Mouse (Mus musculus) heart, embryonic 16.5 days (tissue): ENCODE measurements around the gene Nradd. TPM values are rescaled to one million over a fixed set of nuclear protein-coding genes. Genes with fewer than 3 reads are reported as not detected.

ENCODE experiments used
- ATAC-seq: fragments of 200-750 bp; cut with Nextera tagmentation; replicated peaks from 2 replicates; pipeline ENCODE4 v1.8.0; 2017; ENCODE audit warnings: moderate number of reproducible peaks; ENCODE audit not compliant: insufficient read depth, low FRiP score; ENCODE audit errors: extremely low read depth
- H3K27ac ChIP-seq: fragments of 300-500 bp; sonication (generic); 2 replicates; pipeline ENCODE4 v1.5.1; 2014; ENCODE audit warnings: mild to moderate bottlenecking, low read length, control low read depth, moderate library complexity
- H3K27me3 ChIP-seq: fragments of 300-500 bp; sonication (generic); 2 replicates; pipeline ENCODE4 v1.6.1; 2014; ENCODE audit warnings: low read length, mixed read lengths; ENCODE audit not compliant: control insufficient read depth, insufficient read depth
- H3K36me3 ChIP-seq: fragments of 300-500 bp; sonication (generic); 2 replicates; pipeline ENCODE4 v1.6.1; 2014; ENCODE audit not compliant: control insufficient read depth, insufficient read depth
- H3K4me1 ChIP-seq: fragments of 300-500 bp; sonication (generic); 2 replicates; pipeline ENCODE4 v1.6.1; 2014; ENCODE audit warnings: low read length, mixed read lengths; ENCODE audit not compliant: control insufficient read depth, insufficient read depth
- H3K4me2 ChIP-seq: fragments of 300-500 bp; sonication (generic); 2 replicates; pipeline ENCODE4 v1.6.1; 2014; ENCODE audit warnings: low read depth, mild to moderate bottlenecking, control low read depth, low read length
- H3K4me3 ChIP-seq: fragments of 300-500 bp; sonication (generic); 2 replicates; pipeline ENCODE4 v1.5.1; 2014; ENCODE audit warnings: mild to moderate bottlenecking, control low read depth, low read length
- H3K9ac ChIP-seq: fragments of 300-500 bp; sonication (generic); 2 replicates; pipeline ENCODE4 v1.6.1; 2014; ENCODE audit warnings: low read length, control low read depth
- H3K9me3 ChIP-seq: fragments of 300-500 bp; sonication (generic); replicated peaks from 2 replicates; pipeline ENCODE4 v1.6.1; 2016; ENCODE audit warnings: low read length; ENCODE audit not compliant: control insufficient read depth
- WGBS: fragments of 180-500 bp; shearing (Covaris S2); extraction: QIAGEN DNeasy Blood & Tissue Kit; methylation state at CpG from one replicate; pipeline ENCODE4 v1.1.7; 2014; 5-methylcytosine and 5-hydroxymethylcytosine counted together
- polyA plus RNA-seq: library from polyadenylated mRNA; unstranded; fragments of >200 nt; fragmentation: Nextera tagmentation; extraction: Ambion mirVana; gene quantifications from 2 replicates; pipeline ENCODE4 v1.2.1, GENCODE M21; 2015

Nradd gene
- polyA plus RNA-seq, 1 experiment from 2014 or later = 16.4 TPM

GRCm38 (mm10) chr9:110623416-110624195 is 646 bp downstream of the Nradd start:
- 54% methylated on average over 8 of the region's 8 CpGs for WGBS
- H3K4me2 ChIP-seq = peak overlapping the region; percentile 99
- no peak for ATAC-seq
- H3K36me3 ChIP-seq = peaks cover 21% of the 10 kb centered on the region
- H3K9me3 ChIP-seq = no peaks in the 10 kb centered on the region
- H3K27me3 ChIP-seq = no peaks in the 10 kb centered on the region
- peak overlapping the region; percentile 90 for H3K27ac ChIP-seq
- peaks cover 10% of the 10 kb centered on the region; the same call in 1 of the 2 replicates for H3K4me1 ChIP-seq
- H3K4me3 ChIP-seq = peak overlapping the region; percentile 59
- peak overlapping the region; percentile 83 for H3K9ac ChIP-seq

- peaks cover 10% of the 10 kb centered on the region; the same call in 1 of the 2 replicates for H3K4me1 ChIP-seq
- H3K27ac ChIP-seq = no peak overlapping the region
- no peak overlapping the region for H3K4me2 ChIP-seq
- no peak overlapping the region for H3K4me3 ChIP-seq
- ATAC-seq = no peak
- no peak overlapping the region for H3K9ac ChIP-seq
- WGBS = 79% methylated on average over 12 of the region's 12 CpGs
- H3K36me3 ChIP-seq = peaks cover 26% of the 10 kb centered on the region
- H3K27me3 ChIP-seq = no peaks in the 10 kb centered on the region
- no peaks in the 10 kb centered on the region for H3K9me3 ChIP-seq
These were observed 1.5 kb downstream of the Nradd start for GRCm38 (mm10) chr9:110622621-110623219.

GRCm38 (mm10) chr9:110620685-110621084 is 3.6 kb downstream of the Nradd start:
- H3K4me1 ChIP-seq = peaks cover 10% of the 10 kb centered on the region; the same call in 1 of the 2 replicates
- H3K4me3 ChIP-seq = no peak overlapping the region
- no peaks in the 10 kb centered on the region for H3K27me3 ChIP-seq
- no peaks in the 10 kb centered on the region for H3K9me3 ChIP-seq
- H3K9ac ChIP-seq = no peak overlapping the region
- WGBS = 91% methylated on average over 7 of the region's 7 CpGs
- no peak overlapping the region for H3K27ac ChIP-seq
- H3K36me3 ChIP-seq = peaks cover 33% of the 10 kb centered on the region
- no peak for ATAC-seq
- H3K4me2 ChIP-seq = no peak overlapping the region

GRCm38 (mm10) chr9:110620180-110620579 is 4.1 kb downstream of the Nradd start:
- Histone ChIP-seq H3K4me1 (peaks cover 8% of the 10 kb centered on the region; the same call in 1 of the 2 replicates), H3K36me3 (peaks cover 38% of the 10 kb centered on the region), H3K4me2 (no peak overlapping the region), H3K27me3 (no peaks in the 10 kb centered on the region), H3K27ac (no peak overlapping the region), H3K9me3 (no peaks in the 10 kb centered on the region), H3K4me3 (no peak overlapping the region), H3K9ac (no peak overlapping the region)
- ATAC-seq = no peak
- 78% methylated on average over 7 of the region's 7 CpGs for WGBS

- WGBS = 75% methylated on average over 3 of the region's 3 CpGs
- no peaks in the 10 kb centered on the region for H3K4me1 ChIP-seq
- no peak for ATAC-seq
- H3K4me2 ChIP-seq = no peak overlapping the region
- H3K27me3 ChIP-seq = no peaks in the 10 kb centered on the region
- H3K36me3 ChIP-seq = peaks cover 49% of the 10 kb centered on the region
- H3K9ac ChIP-seq = no peak overlapping the region
- H3K27ac ChIP-seq = no peak overlapping the region
- H3K9me3 ChIP-seq = no peaks in the 10 kb centered on the region
- H3K4me3 ChIP-seq = no peak overlapping the region
These were observed 7.2 kb downstream of the Nradd start for GRCm38 (mm10) chr9:110617081-110617480.

DNA sequence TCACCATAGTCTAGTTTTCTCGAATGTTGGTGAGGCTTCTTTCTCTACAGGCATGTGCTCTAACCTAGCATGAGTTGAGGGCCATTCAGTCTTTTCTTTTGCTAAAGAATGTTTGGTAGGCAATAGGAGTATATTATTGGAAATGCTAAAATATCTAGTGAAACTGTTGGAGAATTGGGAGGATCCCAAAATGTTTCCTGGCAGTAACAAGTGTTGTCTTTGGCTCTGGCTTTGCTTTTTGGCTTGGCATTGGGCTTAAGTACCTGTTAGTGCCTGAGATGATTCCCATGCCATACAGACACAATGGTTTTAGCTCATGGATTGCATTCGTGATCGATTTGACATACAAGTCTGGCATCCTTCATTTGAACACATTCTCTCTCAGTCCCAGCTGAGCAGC is 12.8 kb downstream of the Nradd start:
- Histone ChIP-seq H3K4me3 (no peak overlapping the region), H3K27me3 (no peaks in the 10 kb centered on the region), H3K9ac (no peak overlapping the region), H3K27ac (no peak overlapping the region), H3K4me1 (no peaks in the 10 kb centered on the region), H3K9me3 (no peaks in the 10 kb centered on the region), H3K36me3 (peaks cover 25% of the 10 kb centered on the region), H3K4me2 (no peak overlapping the region)
- 91% methylated on average over 3 of the region's 3 CpGs for WGBS
- ATAC-seq = no peak

- WGBS = 71% methylated on average over 1 of the region's 1 CpGs
- Histone ChIP-seq H3K9ac (no peak overlapping the region), H3K27me3 (no peaks in the 10 kb centered on the region), H3K9me3 (no peaks in the 10 kb centered on the region), H3K4me3 (no peak overlapping the region), H3K4me1 (peaks cover 4% of the 10 kb centered on the region; the same call in 1 of the 2 replicates), H3K36me3 (peaks cover 4% of the 10 kb centered on the region; the same call in 1 of the 2 replicates), H3K27ac (no peak overlapping the region), H3K4me2 (no peak overlapping the region)
- ATAC-seq = no peak
These were observed 40.7 kb downstream of the Nradd start for GRCm38 (mm10) chr9:110583521-110583920.

GRCm38 (mm10) chr9:110582161-110582560 is 42.1 kb downstream of the Nradd start:
- WGBS = 90% methylated on average over 2 of the region's 2 CpGs
- Histone ChIP-seq H3K4me1 (peaks cover 4% of the 10 kb centered on the region; the same call in 1 of the 2 replicates), H3K4me3 (no peak overlapping the region), H3K27ac (no peak overlapping the region), H3K36me3 (peaks cover 4% of the 10 kb centered on the region; the same call in 1 of the 2 replicates), H3K27me3 (no peaks in the 10 kb centered on the region), H3K9me3 (no peaks in the 10 kb centered on the region), H3K9ac (no peak overlapping the region), H3K4me2 (no peak overlapping the region)
- no peak for ATAC-seq
